Comparison of ENCODE assay signal across 8 mouse cellular contexts in genomic region chr2:61803443-61804367, GRCm38 (mm10). TPM values are rescaled to one million over a fixed set of nuclear protein-coding genes. Genes with fewer than 3 reads are reported as not detected.
DNase-seq lines count a peak whose midpoint lies in the region; ATAC-seq and TF ChIP-seq lines count a peak whose summit lies in the region.

No protein-coding gene starts in this region.

- no peak overlapping the region for H3K27ac ChIP-seq in heart, embryonic 13.5 days (replicated peaks)
- H3K27ac ChIP-seq in hindbrain, postnatal 0 days: no peak overlapping the region
- no peak overlapping the region for H3K27ac ChIP-seq in midbrain, embryonic 14.5 days (replicated peaks; ENCODE audit: low read depth, low read length)

- no peak for TF ChIP-seq CTCF in hindbrain, postnatal 0 days (IDR thresholded peaks at IDR 0.05; ENCODE audit: low read depth)

- peak overlapping the region; percentile 27 for H3K4me3 ChIP-seq in heart, embryonic 13.5 days
- peak overlapping the region; percentile 16 for H3K4me3 ChIP-seq in hindbrain, postnatal 0 days (ENCODE audit: low read length)
- no peak overlapping the region for H3K4me3 ChIP-seq in midbrain, embryonic 14.5 days (replicated peaks; ENCODE audit: low read depth, low read length)

- 3% methylated on average over 29 of the region's 29 CpGs for WGBS in heart, embryonic 13.5 days
- 2% methylated on average over 29 of the region's 29 CpGs for WGBS in hindbrain, postnatal 0 days
- 2% methylated on average over 29 of the region's 29 CpGs for WGBS in midbrain, embryonic 14.5 days

- H3K4me2 ChIP-seq in heart, embryonic 13.5 days: peak overlapping the region; percentile 52
- H3K4me2 ChIP-seq in hindbrain, postnatal 0 days (ENCODE audit: low read depth, low read length): peak overlapping the region; percentile 28; the same call in 1 of the 2 replicates
- H3K4me2 ChIP-seq in midbrain, embryonic 14.5 days (ENCODE audit: low read length): no peak overlapping the region

- H3K27me3 ChIP-seq in heart, embryonic 13.5 days (replicated peaks): peaks cover 78% of the 10 kb centered on the region
- H3K27me3 ChIP-seq in hindbrain, postnatal 0 days (ENCODE audit: insufficient read depth, low read length): peaks cover 43% of the 10 kb centered on the region
- H3K27me3 ChIP-seq in midbrain, embryonic 14.5 days (ENCODE audit: control insufficient read depth, insufficient read depth, low read length): peaks cover 66% of the 10 kb centered on the region

- H3K4me1 ChIP-seq in heart, embryonic 13.5 days: peaks cover 27% of the 10 kb centered on the region
- H3K4me1 ChIP-seq in hindbrain, postnatal 0 days (ENCODE audit: insufficient read depth, low read length): no peaks in the 10 kb centered on the region
- peaks cover 7% of the 10 kb centered on the region; the same call in 1 of the 2 replicates for H3K4me1 ChIP-seq in midbrain, embryonic 14.5 days (ENCODE audit: control insufficient read depth, insufficient read depth, low read length)

- ATAC-seq in heart, embryonic 13.5 days (ENCODE audit: extremely low read depth, insufficient number of reproducible peaks, low FRiP score, low TSS enrichment): no peak
- ATAC-seq in hindbrain, postnatal 0 days: no peak
- no peak for ATAC-seq in midbrain, embryonic 14.5 days (ENCODE audit: low FRiP score, low TSS enrichment)

- no peaks in the 10 kb centered on the region for H3K9me3 ChIP-seq in heart, embryonic 13.5 days
- H3K9me3 ChIP-seq in hindbrain, postnatal 0 days (ENCODE audit: low read length): no peaks in the 10 kb centered on the region
- no peaks in the 10 kb centered on the region for H3K9me3 ChIP-seq in midbrain, embryonic 14.5 days (ENCODE audit: control insufficient read depth, low read length)

- H3K36me3 ChIP-seq in heart, embryonic 13.5 days: peaks cover 11% of the 10 kb centered on the region
- H3K36me3 ChIP-seq in hindbrain, postnatal 0 days (ENCODE audit: insufficient read depth, low read length): no peaks in the 10 kb centered on the region
- H3K36me3 ChIP-seq in midbrain, embryonic 14.5 days (ENCODE audit: control insufficient read depth, insufficient read depth, low read length): no peaks in the 10 kb centered on the region

- no peak for DNase-seq in heart, postnatal 4 days
- peak; percentile 50 for DNase-seq in CD4-positive, CD25-positive, alpha-beta regulatory T cell, adult 2 months (ENCODE audit: low read depth, low spot score)
- DNase-seq in embryo, embryonic 11 days: peak; percentile 30
- no peak for DNase-seq in hindbrain, postnatal 0 days (ENCODE audit: low spot score)
- peak; percentile 40 for DNase-seq in midbrain, embryonic 14.5 days
- no peak for DNase-seq in adipocyte (ENCODE audit: low spot score)
- no peak for DNase-seq in natural killer cell, adult 2 months (ENCODE audit: low spot score in 2 of 2)

- H3K9ac ChIP-seq in heart, embryonic 13.5 days: no peak overlapping the region
- H3K9ac ChIP-seq in hindbrain, postnatal 0 days (replicated peaks; ENCODE audit: low read length): no peak overlapping the region
- H3K9ac ChIP-seq in midbrain, embryonic 14.5 days (replicated peaks; ENCODE audit: low read length): no peak overlapping the region

RNA-seq across cellular contexts. Expression of gene Tbr1, which starts 1.0 kb away (rescaled TPM):
- 0.05 and 0.11 TPM in 2 replicates for polyA plus RNA-seq in heart, embryonic 13.5 days (2015; fragmentation: Nextera tagmentation; extraction: Ambion mirVana)
- total RNA-seq in heart, postnatal 4 days (2021): not detected
- total RNA-seq in hindbrain, postnatal 0 days (2014; rRNA removed): 0.58 and 1.1 TPM in 2 replicates
- polyA plus RNA-seq in hindbrain, postnatal 0 days (2015; fragmentation: Nextera tagmentation; extraction: Ambion mirVana): 0.48 and 0.50 TPM in 2 replicates
- polyA plus RNA-seq in midbrain, embryonic 14.5 days (2014; fragmentation: Nextera tagmentation; extraction: Ambion mirVana): 1.1 TPM in 2 replicates

Comparison
In these comparisons a context has a peak if more than half of its experiments do, and no peak if none do; other contexts are left out.
1. DNase-seq: peak in CD4-positive, CD25-positive, alpha-beta regulatory T cell, adult 2 months (single experiment), embryo, embryonic 11 days (single experiment) and midbrain, embryonic 14.5 days (single experiment); none in heart, postnatal 4 days (single experiment), hindbrain, postnatal 0 days (single experiment), adipocyte (single experiment) and natural killer cell, adult 2 months (0 of 2).